Mouse (Mus musculus) stomach, embryonic 15.5 days (tissue): Measurements from ENCODE around the gene Gm47189. TPM values are rescaled to one million over a fixed set of nuclear protein-coding genes. Genes with fewer than 3 reads are reported as not detected.
"Not testable (repeated sequence)": the region's sequence is repeated elsewhere in the genome, so short reads cannot be mapped to it uniquely, and the experiment has no call there.

Experiments
- ATAC-seq: fragments of 200-750 bp; cut with Nextera tagmentation; 2 replicates; pipeline ENCODE4 v1.8.0; 2017; ENCODE audit warnings: low read depth, moderate number of reproducible peaks, moderate TSS enrichment; ENCODE audit not compliant: insufficient read depth, low FRiP score
- H3K27ac ChIP-seq: fragments of 300-500 bp; sonication (generic); 2 replicates; pipeline ENCODE4 v1.5.1; 2015; ENCODE audit warnings: mild to moderate bottlenecking, inconsistent platforms
- H3K27me3 ChIP-seq: fragments of 300-500 bp; sonication (generic); replicated peaks from 2 replicates; pipeline ENCODE4 v1.6.1; 2015; ENCODE audit warnings: inconsistent platforms
- H3K36me3 ChIP-seq: fragments of 300-500 bp; sonication (generic); 2 replicates; pipeline ENCODE4 v1.6.1; 2015; ENCODE audit warnings: inconsistent platforms
- H3K4me1 ChIP-seq: fragments of 300-500 bp; sonication (generic); 2 replicates; pipeline ENCODE4 v1.6.1; 2015; ENCODE audit warnings: inconsistent platforms
- H3K4me2 ChIP-seq: fragments of 300-500 bp; sonication (generic); 2 replicates; pipeline ENCODE4 v1.6.1; 2015; ENCODE audit warnings: mild to moderate bottlenecking, inconsistent platforms
- H3K4me3 ChIP-seq: fragments of 300-500 bp; sonication (generic); replicated peaks from 2 replicates; pipeline ENCODE4 v1.5.1; 2015; ENCODE audit warnings: inconsistent platforms
- H3K9ac ChIP-seq: fragments of 300-500 bp; sonication (generic); 2 replicates; pipeline ENCODE4 v1.6.1; 2015; ENCODE audit warnings: inconsistent platforms
- H3K9me3 ChIP-seq: fragments of 300-500 bp; sonication (generic); 2 replicates; pipeline ENCODE4 v1.6.1; 2016; ENCODE audit warnings: inconsistent platforms
- WGBS: fragments of 180-500 bp; shearing (Covaris S2); methylation state at CpG from one replicate; pipeline ENCODE4 v1.1.7; 2015; 5-methylcytosine and 5-hydroxymethylcytosine counted together
- polyA plus RNA-seq: library from polyadenylated mRNA; unstranded; fragments of >200 nt; fragmentation: Nextera tagmentation; extraction: Ambion mirVana; gene quantifications from 2 replicates; pipeline ENCODE4 v1.2.1, GENCODE M21; 2015

The Gm47189 gene
- polyA plus RNA-seq = not detected in 2 replicates

- not testable (repeated sequence) for H3K27ac ChIP-seq, H3K4me3 ChIP-seq, H3K36me3 ChIP-seq, ATAC-seq, H3K27me3 ChIP-seq, H3K4me1 ChIP-seq, H3K4me2 ChIP-seq, H3K9me3 ChIP-seq, H3K9ac ChIP-seq
Measured at GRCm38 (mm10) chr14:41772341-41772740, at the start of gene Gm47189. Gene Gm47189 (minus strand): TSS chr14:41772441.

GRCm38 (mm10) chr14:41755931-41756330, 16.3 kb downstream of the Gm47189 start:
- not testable (repeated sequence) for H3K27ac ChIP-seq, ATAC-seq, H3K9me3 ChIP-seq, H3K4me2 ChIP-seq, H3K27me3 ChIP-seq, H3K4me3 ChIP-seq, H3K4me1 ChIP-seq, H3K9ac ChIP-seq, H3K36me3 ChIP-seq
- 75% methylated on average over 3 of the region's 3 CpGs for WGBS

DNA sequence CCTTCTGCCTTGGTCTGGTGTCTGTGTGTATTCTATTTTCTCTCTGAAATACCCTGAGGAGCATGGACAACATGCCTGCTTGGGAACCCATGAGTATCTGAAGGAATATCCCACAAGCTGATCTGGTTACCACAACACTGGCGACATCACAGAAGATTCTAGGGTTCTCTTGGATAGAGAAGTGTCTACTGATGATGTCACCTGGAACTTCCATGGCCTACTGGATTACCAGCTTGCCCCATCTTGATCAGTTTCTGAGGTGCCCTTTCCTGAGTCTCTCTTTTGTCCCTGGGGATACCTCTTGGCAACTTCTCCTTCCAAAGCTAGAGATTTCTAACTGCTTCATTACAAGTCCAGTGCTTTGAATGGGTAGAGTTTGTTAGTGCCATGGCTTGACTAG, 21.7 kb downstream of the Gm47189 start, which contains the start of gene Gm7929:
Gm7929 (minus strand) TSS at position 101 of the 400 bp plus-strand sequence.
- H3K9ac ChIP-seq, H3K27ac ChIP-seq, H3K4me1 ChIP-seq, H3K9me3 ChIP-seq, H3K36me3 ChIP-seq, H3K4me2 ChIP-seq, H3K4me3 ChIP-seq, H3K27me3 ChIP-seq, ATAC-seq: not testable (repeated sequence)
- WGBS = 87% methylated on average over 1 of the region's 1 CpGs

DNA sequence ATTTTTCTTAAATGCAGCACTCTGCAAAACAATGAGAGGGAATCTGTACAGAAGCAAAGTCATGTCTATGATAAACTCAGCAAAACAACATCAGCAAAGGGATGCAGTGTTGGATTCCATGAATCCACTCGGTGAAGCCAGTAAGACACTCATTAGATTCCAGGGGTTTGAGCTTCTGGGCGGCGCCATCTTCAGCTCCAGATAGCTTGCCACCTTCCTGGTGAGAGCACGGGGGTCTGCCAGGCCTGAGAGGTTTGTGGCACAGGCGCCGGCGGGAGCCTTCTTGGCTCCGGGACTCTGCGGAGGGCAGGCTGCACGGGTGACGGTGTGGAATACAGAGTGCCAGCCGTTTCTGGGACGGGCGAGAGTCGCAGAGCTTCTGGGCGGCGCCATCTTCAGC, 48.8 kb downstream of the Gm47189 start:
- H3K9ac ChIP-seq, H3K4me1 ChIP-seq, H3K9me3 ChIP-seq, H3K36me3 ChIP-seq, ATAC-seq, H3K27me3 ChIP-seq, H3K4me3 ChIP-seq, H3K27ac ChIP-seq, H3K4me2 ChIP-seq: not testable (repeated sequence)
- WGBS = 68% methylated on average over 17 of the region's 17 CpGs

GRCm38 (mm10) chr14:41717180-41717579, 55.1 kb downstream of the Gm47189 start:
- not testable (repeated sequence) for H3K36me3 ChIP-seq, H3K9ac ChIP-seq, H3K9me3 ChIP-seq, ATAC-seq, H3K4me2 ChIP-seq, H3K27me3 ChIP-seq, H3K4me3 ChIP-seq, H3K27ac ChIP-seq, H3K4me1 ChIP-seq
- 79% methylated on average over 1 of the region's 1 CpGs for WGBS

Other genes starting within 250 kb of the Gm47189 start
- gene Gm7970, start 216.9 kb downstream of the Gm47189 start, polyA plus RNA-seq = not detected in 2 replicates
- not detected in 2 replicates for gene 1700049E17Rik2, start 199.2 kb downstream of the Gm47189 start, polyA plus RNA-seq
- gene Gm3072, start 147.8 kb downstream of the Gm47189 start, polyA plus RNA-seq = not detected in 2 replicates
- gene Gm3676, start 126.0 kb downstream of the Gm47189 start, polyA plus RNA-seq = not detected in 2 replicates
- gene Gm8068, start 70.6 kb downstream of the Gm47189 start, polyA plus RNA-seq = not detected in 2 replicates
- gene Gm7929, start 21.8 kb downstream of the Gm47189 start, polyA plus RNA-seq = not detected in 2 replicates
- not detected in 2 replicates for gene Gm7980, start 134.8 kb upstream of the Gm47189 start, polyA plus RNA-seq
- not detected in 2 replicates for gene 1700049E17Rik1, start 152.5 kb upstream of the Gm47189 start, polyA plus RNA-seq
- gene 1700024B05Rik, start 171.6 kb upstream of the Gm47189 start, polyA plus RNA-seq = not detected in 2 replicates
- not detected in 2 replicates for gene Gm6401, start 195.5 kb upstream of the Gm47189 start, polyA plus RNA-seq
- gene Gm3543, start 210.9 kb upstream of the Gm47189 start, polyA plus RNA-seq = not detected in 2 replicates